ENCODE assay signal across 11 mouse cellular contexts in genomic region chr8:123648245-123649170, GRCm38 (mm10). TPM values are rescaled to one million over a fixed set of nuclear protein-coding genes. Genes with fewer than 3 reads are reported as not detected.
DNase-seq lines count a peak whose midpoint lies in the region; ATAC-seq and TF ChIP-seq lines count a peak whose summit lies in the region.
"Had no signal": no experiment of that assay in that cellular context is flagged by ENCODE, and none has a peak within 500 bp of the region (broad histone marks: within the 10 kb centered on the region; RNA-seq: fewer than 3 reads in every experiment).

No protein-coding gene starts in this region.

- no peaks in the 10 kb centered on the region for H3K36me3 ChIP-seq in heart, adult 2 months (ENCODE audit: control insufficient read depth, insufficient read depth, low read length)
- no peaks in the 10 kb centered on the region for H3K36me3 ChIP-seq in intestine, embryonic 16.5 days (ENCODE audit: control insufficient read depth, insufficient read depth, low read length)
- H3K36me3 ChIP-seq: liver, embryonic 13.5 days had no signal

- H3K79me2 ChIP-seq in heart, adult 2 months (replicated peaks; ENCODE audit: control insufficient read depth, insufficient read depth, low read length): no peaks in the 10 kb centered on the region

- intact Hi-C loops in heart, adult 2 months (cut with DNase I): no loop called here

- peak; percentile 35 for DNase-seq in adrenal gland, postnatal 10 days
- DNase-seq in adrenal gland, postnatal 4 days (ENCODE audit: low spot score in 2 of 2): no peak
- DNase-seq in heart, adult 2 months: peak; percentile 38 to 64
- DNase-seq in lung, postnatal 36 days: peak; percentile 66
- DNase-seq in T-cell, adult 2 months (ENCODE audit: low spot score): no peak
- DNase-seq in thymus, postnatal 10 days (ENCODE audit: low spot score in 2 of 2): no peak
- DNase-seq in cerebellum, adult 8-10 months: no peak
- DNase-seq: cerebellum, adult 9-11 months; gastrocnemius, postnatal 14 days; liver, embryonic 13.5 days had no signal

- no peaks in the 10 kb centered on the region; the same call in 1 of the 2 replicates for H3K27me3 ChIP-seq in heart, adult 2 months (ENCODE audit: control insufficient read depth, insufficient read depth, low read length)
- no peaks in the 10 kb centered on the region for H3K27me3 ChIP-seq in intestine, embryonic 16.5 days (replicated peaks; ENCODE audit: control insufficient read depth, insufficient read depth, low read length)

- TF ChIP-seq CTCF in heart, adult 2 months (IDR thresholded peaks at IDR 0.05): no peak

- H3K9me3 ChIP-seq in intestine, embryonic 16.5 days (ENCODE audit: control insufficient read depth, low read length): no peaks in the 10 kb centered on the region
- H3K9me3 ChIP-seq: liver, embryonic 13.5 days had no signal

- H3K4me1 ChIP-seq in heart, adult 2 months (ENCODE audit: control insufficient read depth, insufficient read depth, low read length): peaks cover 4% of the 10 kb centered on the region
- H3K4me1 ChIP-seq in intestine, embryonic 16.5 days (ENCODE audit: control insufficient read depth, insufficient read depth, low read length): peaks cover 35% of the 10 kb centered on the region

- peak overlapping the region; percentile 9; the same call in 1 of the 2 replicates for H3K27ac ChIP-seq in heart, adult 2 months
- peak overlapping the region; percentile 86 for H3K27ac ChIP-seq in intestine, embryonic 16.5 days (ENCODE audit: low read length)
- H3K27ac ChIP-seq: liver, embryonic 13.5 days had no signal

- peak; percentile 71 for ATAC-seq in intestine, embryonic 16.5 days

- peak overlapping the region; percentile 20 for H3K4me2 ChIP-seq in intestine, embryonic 16.5 days (ENCODE audit: low read depth, low read length)
- H3K4me2 ChIP-seq: liver, embryonic 13.5 days had no signal

- no peak overlapping the region for H3K4me3 ChIP-seq in heart, adult 2 months
- H3K4me3 ChIP-seq in intestine, embryonic 16.5 days (ENCODE audit: low read length): no peak overlapping the region
- H3K4me3 ChIP-seq: liver, embryonic 13.5 days had no signal

- H3K9ac ChIP-seq in heart, adult 2 months (ENCODE audit: low read depth, low read length): no peak overlapping the region
- 0 out of 2 replicates have a peak overlapping the region, but pooled peaks have one; percentile 17 for H3K9ac ChIP-seq in intestine, embryonic 16.5 days (ENCODE audit: low read depth, low read length)
- H3K9ac ChIP-seq: liver, embryonic 13.5 days had no signal

- TF ChIP-seq EP300 in heart, adult 2 months (IDR thresholded peaks at IDR 0.05; ENCODE audit: insufficient read depth, low read depth, low read length): no peak

- TF ChIP-seq POLR2A in heart, adult 2 months (IDR thresholded peaks at IDR 0.05; ENCODE audit: insufficient read depth, low read depth, low read length): no peak

- 61% methylated on average over 17 of the region's 17 CpGs for WGBS in heart, adult 2 months
- 41% methylated on average over 17 of the region's 17 CpGs for WGBS in intestine, embryonic 16.5 days

RNA-seq across cellular contexts. Expression of gene Rhou, which starts 5.2 kb away (rescaled TPM):
- 10 to 100 TPM; 42.8 to 48.5 TPM for total RNA-seq in adrenal gland, postnatal 10 days (2021)
- total RNA-seq in adrenal gland, postnatal 4 days (2021): 10 to 100 TPM; 43.6 to 50.6 TPM
- total RNA-seq in heart, adult 2 months (2021): 1 to 10 TPM; 5.5 to 5.8 TPM
- 4.1 and 5.1 TPM in 2 replicates for polyA plus RNA-seq in heart, adult 2 months (2012; rRNA removed)
- polyA plus RNA-seq in intestine, embryonic 16.5 days (2015; fragmentation: Nextera tagmentation; extraction: Ambion mirVana): 5.3 and 5.5 TPM in 2 replicates

Comparison
In these comparisons a context has a peak if more than half of its experiments do, and no peak if none do; other contexts are left out.
1. DNase-seq: peak in adrenal gland, postnatal 10 days (single experiment), heart, adult 2 months (2 of 2) and lung, postnatal 36 days (single experiment); none in adrenal gland, postnatal 4 days (0 of 2), T-cell, adult 2 months (single experiment), thymus, postnatal 10 days (0 of 2) and cerebellum, adult 8-10 months (single experiment).
2. RNA of gene Rhou, which starts 5.2 kb away (total RNA-seq): 43.6 to 50.6 TPM in adrenal gland, postnatal 4 days and 42.8 to 48.5 TPM in adrenal gland, postnatal 10 days; 5.5 to 5.8 TPM in heart, adult 2 months; every median in the first group is over 4 times any median in the second.